ENCODE assay signal across 15 mouse cellular contexts in the genomic region with DNA sequence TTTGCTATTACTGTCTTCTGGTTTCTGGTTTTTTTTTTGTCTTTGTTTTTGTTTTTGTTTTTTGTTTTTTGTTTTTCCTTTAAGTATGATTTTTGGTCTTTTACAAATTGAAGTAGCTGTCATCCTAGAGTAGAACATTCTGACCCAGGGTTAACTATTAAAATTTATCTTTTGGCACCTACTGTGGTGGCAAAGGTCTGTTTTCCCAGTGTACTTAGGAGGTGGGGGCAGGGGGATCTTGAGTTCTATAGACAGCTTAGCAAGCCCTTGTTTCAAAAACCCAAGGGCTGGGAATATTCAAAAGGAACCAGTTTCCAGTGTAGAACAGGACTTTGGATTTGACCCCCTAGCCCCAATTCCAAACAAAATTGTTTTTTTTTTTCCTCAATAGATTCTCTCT.
"Had no signal": no experiment of that assay in that cellular context is flagged by ENCODE, and none has a peak within 500 bp of the region (broad histone marks: within the 10 kb centered on the region; RNA-seq: fewer than 3 reads in every experiment).

No protein-coding gene starts in this region.

- ATAC-seq: intestine, embryonic 15.5 days; liver, embryonic 12.5 days had no signal

- H3K4me2 ChIP-seq: intestine, embryonic 15.5 days; limb, embryonic 12.5 days; limb, embryonic 15.5 days; liver, embryonic 12.5 days; liver, embryonic 15.5 days; midbrain, embryonic 11.5 days had no signal

- H3K27me3 ChIP-seq: intestine, embryonic 15.5 days; limb, embryonic 12.5 days; limb, embryonic 15.5 days; liver, embryonic 12.5 days; liver, embryonic 15.5 days had no signal

- H3K27ac ChIP-seq: intestine, embryonic 15.5 days; kidney, postnatal 0 days; limb, embryonic 12.5 days; limb, embryonic 15.5 days; liver, embryonic 12.5 days; liver, embryonic 15.5 days had no signal

- H3K4me3 ChIP-seq: intestine, embryonic 15.5 days; limb, embryonic 12.5 days; limb, embryonic 15.5 days; liver, embryonic 12.5 days; liver, embryonic 15.5 days had no signal

- H3K9ac ChIP-seq: intestine, embryonic 15.5 days; limb, embryonic 12.5 days; limb, embryonic 15.5 days; liver, embryonic 12.5 days; liver, embryonic 15.5 days had no signal

- H3K4me1 ChIP-seq: intestine, embryonic 15.5 days; limb, embryonic 12.5 days; limb, embryonic 15.5 days had no signal

- H3K9me3 ChIP-seq: intestine, embryonic 15.5 days; limb, embryonic 12.5 days; limb, embryonic 15.5 days; liver, embryonic 12.5 days; liver, embryonic 15.5 days had no signal

- DNase-seq: kidney, adult 18-20 months; left cerebral cortex, postnatal 4 days; lung, adult 2 months; lung, postnatal 14 days; lung, postnatal 4 days; midbrain, embryonic 14.5 days; thymus, adult 18-20 months; thymus, postnatal 4 days had no signal
